Mouse (Mus musculus) CH12.LX (cell line): ENCODE results near the gene Igsf8. TPM values are rescaled to one million over a fixed set of nuclear protein-coding genes. Genes with fewer than 3 reads are reported as not detected.

Source experiments
- DNase-seq: peaks from one replicate; pipeline ENCODE4 v3.0.0-alpha.2; 2013; ENCODE audit errors: extremely low read depth
- H3K27ac ChIP-seq: 2 replicates; pipeline ENCODE4 v1.5.1; 2012; ENCODE audit warnings: low read depth, mild to moderate bottlenecking, control low read depth, moderate library complexity; ENCODE audit not compliant: insufficient read depth
- H3K27me3 ChIP-seq: replicated peaks from 2 replicates; pipeline ENCODE3; 2012; ENCODE audit warnings: inconsistent platforms
- H3K36me3 ChIP-seq, 2 experiments: replicated peaks in 1 of 2; 2 replicates each; pipeline versions ENCODE3 to v1.6.1; 2012; ENCODE audit warnings: inconsistent platforms in 1 of 2, low read length in 1 of 2, mild to moderate bottlenecking in 1 of 2, mixed read lengths in 1 of 2, moderate library complexity in 1 of 2; ENCODE audit not compliant: control insufficient read depth in 1 of 2, insufficient read depth in 1 of 2
- H3K4me1 ChIP-seq, 2 experiments: 2 replicates each; pipeline ENCODE4 v1.6.1; 2012; ENCODE audit warnings: inconsistent platforms in 1 of 2, moderate library complexity in 1 of 2; ENCODE audit not compliant: insufficient read depth in 2 of 2, control insufficient read depth in 1 of 2
- H3K4me2 ChIP-seq: 2 replicates; pipeline ENCODE4 v1.6.1; 2012; ENCODE audit warnings: low read depth, mild to moderate bottlenecking, control low read depth; ENCODE audit not compliant: poor library complexity, insufficient read depth, severe bottlenecking
- H3K4me3 ChIP-seq, 3 experiments: fragments of 150-350 bp in 1 of 3; sonication (generic) in 1 of 3; replicated peaks in 1 of 3; 2 replicates each; pipeline versions ENCODE3 to v1.5.1; 2011 to 2012; ENCODE audit warnings: low read depth in 2 of 3, low read length in 2 of 3, mild to moderate bottlenecking in 2 of 3, moderate library complexity in 2 of 3, control low read depth in 1 of 3, improper control_type of control experiment in 1 of 3, inconsistent platforms in 1 of 3, mixed read lengths in 1 of 3; ENCODE audit not compliant: poor library complexity in 1 of 3
- H3K79me2 ChIP-seq: replicated peaks from 2 replicates; pipeline ENCODE4 v1.6.1; 2012; ENCODE audit warnings: mild to moderate bottlenecking, moderate library complexity; ENCODE audit not compliant: control insufficient read depth, poor library complexity, insufficient read depth, severe bottlenecking; ENCODE audit errors: extremely low read depth
- H3K9ac ChIP-seq: 2 replicates; pipeline ENCODE4 v1.6.1; 2012; ENCODE audit warnings: low read depth, mild to moderate bottlenecking, control low read depth, moderate library complexity; ENCODE audit not compliant: insufficient read depth
- H3K9me3 ChIP-seq: replicated peaks from 2 replicates; pipeline ENCODE3; 2012; ENCODE audit warnings: low read length, inconsistent platforms, mixed read lengths
- CHD1 ChIP-seq: IDR thresholded peaks from 2 replicates; pipeline ENCODE4 v1.6.1; 2012; ENCODE audit warnings: low read depth, low read length, improper control_type of control experiment, inconsistent platforms
- CHD2 ChIP-seq: IDR thresholded peaks from 2 replicates; pipeline ENCODE4 v1.6.1; 2011; ENCODE audit warnings: low read length, improper control_type of control experiment
- ELF1 ChIP-seq: IDR thresholded peaks from 2 replicates; pipeline ENCODE4 v1.6.1; 2014; ENCODE audit warnings: low read depth, mild to moderate bottlenecking, inconsistent platforms, low read length, improper control_type of control experiment
- GABPA ChIP-seq: IDR thresholded peaks from 2 replicates; pipeline ENCODE4 v1.6.1; 2012; ENCODE audit warnings: low read depth, low read length, improper control_type of control experiment, inconsistent platforms; ENCODE audit not compliant: insufficient replicate concordance
- HCFC1 ChIP-seq: IDR thresholded peaks from 2 replicates; pipeline ENCODE4 v1.6.1; 2012; ENCODE audit warnings: low read depth, mild to moderate bottlenecking, inconsistent platforms, low read length, improper control_type of control experiment
- IRF4 ChIP-seq: IDR thresholded peaks from 2 replicates; pipeline ENCODE4 v1.6.1; 2014; ENCODE audit warnings: low read depth, mild to moderate bottlenecking, inconsistent platforms, low read length, improper control_type of control experiment
- JUND ChIP-seq: conservative IDR thresholded peaks from 2 replicates; pipeline ENCODE4 v1.6.1; 2011; ENCODE audit warnings: low read depth, low read length, improper control_type of control experiment
- KAT2A ChIP-seq: IDR thresholded peaks from 2 replicates; pipeline ENCODE4 v1.6.1; 2012; ENCODE audit warnings: low read length, improper control_type of control experiment, inconsistent platforms; ENCODE audit not compliant: insufficient replicate concordance
- MAX ChIP-seq: IDR thresholded peaks from 2 replicates; pipeline ENCODE4 v1.6.1; 2011; ENCODE audit warnings: low read length, improper control_type of control experiment
- MAZ ChIP-seq: IDR thresholded peaks from 2 replicates; pipeline ENCODE4 v1.6.1; 2012; ENCODE audit warnings: low read depth, mild to moderate bottlenecking, inconsistent platforms, low read length, improper control_type of control experiment, moderate library complexity
- MEF2A ChIP-seq: IDR thresholded peaks from 2 replicates; pipeline ENCODE4 v1.6.1; 2014; ENCODE audit warnings: low read depth, mild to moderate bottlenecking, inconsistent platforms, low read length, improper control_type of control experiment, borderline replicate concordance
- MXI1 ChIP-seq: IDR thresholded peaks from 2 replicates; pipeline ENCODE4 v1.6.1; 2011; ENCODE audit warnings: mild to moderate bottlenecking, low read depth, low read length, improper control_type of control experiment
- NRF1 ChIP-seq: IDR thresholded peaks from 2 replicates; pipeline ENCODE4 v1.6.1; 2014; ENCODE audit warnings: low read depth, mild to moderate bottlenecking, inconsistent platforms, low read length, improper control_type of control experiment, moderate library complexity
- SIN3A ChIP-seq: IDR thresholded peaks from 2 replicates; pipeline ENCODE4 v1.6.1; 2012; ENCODE audit warnings: low read length, improper control_type of control experiment, inconsistent platforms
- SMC3 ChIP-seq: IDR thresholded peaks from 2 replicates; pipeline ENCODE4 v1.6.1; 2011; ENCODE audit warnings: low read depth, low read length, improper control_type of control experiment
- TCF12 ChIP-seq: IDR thresholded peaks from 2 replicates; pipeline ENCODE4 v1.6.1; 2014; ENCODE audit warnings: low read depth, mild to moderate bottlenecking, inconsistent platforms, low read length, improper control_type of control experiment
- UBTF ChIP-seq: IDR thresholded peaks from 2 replicates; pipeline ENCODE4 v1.6.1; 2012; ENCODE audit warnings: low read depth, mild to moderate bottlenecking, inconsistent platforms, low read length, improper control_type of control experiment, moderate library complexity
- ZKSCAN1 ChIP-seq: IDR thresholded peaks from 2 replicates; pipeline ENCODE4 v1.6.1; 2012; ENCODE audit warnings: low read depth, inconsistent platforms, low read length, improper control_type of control experiment, borderline replicate concordance
- ZMIZ1 ChIP-seq: IDR thresholded peaks from 2 replicates; pipeline ENCODE4 v1.6.1; 2012; ENCODE audit warnings: low read depth, mild to moderate bottlenecking, inconsistent platforms, low read length, improper control_type of control experiment
- ZNF384 ChIP-seq: IDR thresholded peaks from 2 replicates; pipeline ENCODE4 v1.6.1; 2012; ENCODE audit warnings: low read depth, low read length, improper control_type of control experiment, inconsistent platforms
- dilution Hi-C: fragments of 300-500 bp; cut with MboI; formaldehyde crosslinking; loops from 2 replicates; pipeline ENCODE4 v1.14.3; 2020; ENCODE audit warnings: low sequenced_read_pairs; ENCODE audit not compliant: extremely low pct_unique_long_range_greater_than_20kb, extremely low pct_ligation_motif_present
- in situ Hi-C: fragments of 300-500 bp; cut with MboI; formaldehyde crosslinking; loops from 3 replicates; pipeline ENCODE4 v1.14.3; 2019; ENCODE audit warnings: low sequenced_read_pairs, low pct_ligation_motif_present, low pct_unique_long_range_greater_than_20kb, mixed read lengths
- polyA plus RNA-seq: library from polyadenylated mRNA; unstranded; fragments of >175 nt; gene quantifications from 2 replicates; pipeline ENCODE4 v1.2.1, GENCODE M21; 2012; ENCODE audit warnings: low read depth; ENCODE audit not compliant: insufficient read length
- total RNA-seq, 2 experiments: library from RNA; depleted of rRNA; stranded (reverse); fragments of 300-350 nt in 1 of 2; fragments of >200 nt in 1 of 2; gene quantifications; 2 replicates each; pipeline ENCODE4 v1.2.3; 2012 to 2014

Gene Igsf8
- total and polyA plus RNA-seq, 3 experiments = 7.4 to 37.0 (median 25.9) TPM

GRCm38 (mm10) chr1:172329131-172329530, 67.7 kb downstream of the Igsf8 start, which contains the start of gene Kcnj9:
Gene Kcnj9 (minus strand): TSS chr1:172329318.
- Histone ChIP-seq H3K9me3 (peaks cover 10% of the 10 kb centered on the region), H3K4me1 (no peaks in the 10 kb centered on the region; a peak in 2 of 4 replicates)
- in situ Hi-C loops = no loop called here
- TF ChIP-seq SMC3 = no peak
- no peak for TF ChIP-seq MAZ
- no peak for TF ChIP-seq ZKSCAN1
- TF ChIP-seq, all 38 proteins: peak for 0
- DNase-seq = no peak
- dilution Hi-C loops = no loop called here
- H3K27me3 ChIP-seq = peaks cover 42% of the 10 kb centered on the region
- H3K9ac ChIP-seq = no peak within 1 kb of the TSS
- H3K27ac ChIP-seq = no peak within 1 kb of the TSS
- no peak within 1 kb of the TSS for H3K4me3 ChIP-seq
- H3K36me3 ChIP-seq = peaks cover 0 to 9% of the 10 kb centered on the region in 2 experiments
- no peak within 1 kb of the TSS for H3K4me2 ChIP-seq
- no peaks in the 10 kb centered on the region for H3K79me2 ChIP-seq

GRCm38 (mm10) chr1:172329616-172330015, 68.2 kb downstream of the Igsf8 start:
- H3K36me3 ChIP-seq = peaks cover 0 to 9% of the 10 kb centered on the region in 2 experiments
- H3K27ac ChIP-seq = no peak overlapping the region
- no peaks in the 10 kb centered on the region for H3K79me2 ChIP-seq
- H3K27me3 ChIP-seq = peaks cover 42% of the 10 kb centered on the region
- H3K9ac ChIP-seq = no peak overlapping the region
- H3K4me3 ChIP-seq = no peak overlapping the region
- no peak overlapping the region for H3K4me2 ChIP-seq
- dilution Hi-C loops = no loop called here
- no peak for DNase-seq
- in situ Hi-C loops = no loop called here
- TF ChIP-seq JUND (no peak), GABPA (no peak), MAZ (no peak), UBTF (no peak), CHD1 (no peak), MAX (no peak), MXI1 (no peak), CHD2 (no peak), KAT2A (no peak), MEF2A (no peak), IRF4 (no peak), ELF1 (no peak), HCFC1 (no peak), TCF12 (no peak), ZNF384 (no peak), ZMIZ1 (no peak), NRF1 (no peak), SMC3 (no peak), SIN3A (no peak)
- H3K9me3 ChIP-seq = peaks cover 10% of the 10 kb centered on the region
- H3K4me1 ChIP-seq = no peaks in the 10 kb centered on the region; a peak in 2 of 4 replicates
